Mouse (Mus musculus): ENCODE data around the gene Usp32.

Gene Usp32

DNA sequence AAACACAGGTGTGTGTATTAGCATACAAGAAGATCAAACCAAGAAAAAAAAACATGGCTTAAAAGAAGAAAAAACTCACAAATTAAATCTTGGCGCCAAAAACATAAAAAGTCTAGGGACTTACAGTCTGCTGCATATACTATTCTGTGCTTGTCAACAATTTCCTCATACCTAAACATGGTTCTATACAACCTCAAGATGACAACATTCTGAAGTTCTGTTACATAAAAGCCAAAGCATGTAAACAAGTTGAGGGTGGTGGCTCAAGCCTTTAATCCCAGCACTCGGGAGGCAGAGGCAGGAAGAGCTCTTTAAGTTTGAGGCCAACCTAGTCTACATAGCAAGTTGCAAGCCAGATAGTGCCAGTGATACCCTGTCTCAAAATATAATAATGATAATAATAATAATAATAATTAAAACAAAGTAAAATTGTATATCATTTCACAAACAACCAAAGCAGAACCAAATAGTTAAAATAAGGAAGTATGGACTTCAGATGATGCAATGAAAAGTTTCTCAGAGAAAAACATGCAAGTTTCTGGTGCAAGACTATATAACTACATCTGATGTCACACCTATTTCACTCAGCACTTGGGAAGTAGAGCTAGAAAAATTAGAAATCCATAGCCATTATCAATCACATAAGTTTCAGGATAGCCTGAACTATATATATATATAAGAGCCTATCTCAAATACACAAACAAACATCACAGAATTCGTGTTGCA is 16.5 kb downstream of the Usp32 start:
- DNase-seq (ENCODE audit: low spot score) = no peak

DNA sequence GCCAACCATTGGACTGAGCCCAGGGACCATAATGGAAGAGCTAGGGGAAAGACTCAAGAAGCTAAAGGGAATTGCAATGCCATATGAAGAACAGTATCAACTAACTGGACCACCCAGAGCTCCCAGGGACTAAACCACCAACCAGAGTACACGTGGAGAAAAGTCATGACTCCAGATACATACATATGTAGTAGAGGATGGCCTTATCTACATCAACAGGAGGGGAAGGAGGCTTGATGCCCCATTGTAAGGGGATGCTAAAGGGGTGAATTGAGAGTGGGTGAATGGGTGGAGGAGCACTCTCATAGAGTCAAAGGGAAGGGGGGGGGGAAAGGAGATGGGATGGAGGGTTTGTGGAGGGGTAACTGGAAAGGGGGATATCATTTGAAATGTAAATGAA is 17.9 kb downstream of the Usp32 start:
- DNase-seq (ENCODE audit: low spot score) = no peak

DNA sequence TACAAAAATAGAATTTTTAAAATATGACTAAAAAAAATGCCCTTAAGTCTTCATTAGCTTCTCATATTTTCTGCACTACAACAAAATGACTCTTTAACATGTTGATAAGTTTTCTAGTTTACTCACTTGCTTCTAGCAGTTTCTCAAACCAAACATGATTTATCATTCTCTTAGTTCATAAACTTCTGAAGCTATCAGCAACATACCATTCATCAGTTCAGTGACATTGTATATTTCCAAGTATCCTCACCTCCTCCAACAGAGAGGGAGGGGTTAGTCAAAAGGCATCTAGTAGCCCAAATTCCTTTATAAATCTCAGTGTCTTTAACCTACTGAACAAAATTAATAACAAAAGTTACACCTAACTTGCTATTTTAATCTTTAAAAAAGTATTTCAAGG is 22.8 kb downstream of the Usp32 start:
- no peak for DNase-seq (ENCODE audit: low spot score)

DNA sequence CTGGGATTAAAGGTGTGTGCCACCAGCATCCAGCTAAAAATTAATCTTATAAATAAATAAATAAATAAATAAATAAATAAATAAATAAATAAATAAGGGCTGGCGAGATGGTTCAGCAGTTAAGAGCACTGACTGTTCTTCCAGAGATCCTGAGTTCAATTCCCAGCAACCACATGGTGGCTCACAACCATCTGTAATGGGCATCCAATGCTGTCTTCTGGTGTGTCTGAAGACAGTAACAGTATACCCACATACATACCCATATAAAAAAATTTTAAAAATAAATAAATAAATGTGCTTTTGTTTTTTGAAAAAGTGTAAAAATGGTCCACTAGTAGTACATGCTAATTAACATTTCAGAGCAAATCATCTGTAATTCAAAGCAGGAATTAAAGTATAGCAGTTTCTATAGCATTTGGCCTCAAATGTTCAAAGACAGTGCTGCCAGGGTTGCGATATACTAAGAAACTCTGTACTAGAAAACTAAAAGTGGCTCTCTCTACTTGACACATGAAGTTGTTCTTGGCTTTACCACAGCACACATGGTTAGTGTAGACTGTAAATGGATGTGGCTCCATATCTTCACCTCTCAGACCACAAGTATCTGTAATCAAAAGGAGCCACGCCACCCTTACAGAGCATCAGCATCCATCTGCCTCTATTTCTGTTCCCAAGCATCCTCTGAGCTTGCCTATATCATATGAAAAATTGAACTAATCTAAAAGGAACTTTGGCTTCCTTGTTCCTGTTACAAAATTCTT is 23.7 kb downstream of the Usp32 start:
- DNase-seq (ENCODE audit: low spot score) = no peak

DNA sequence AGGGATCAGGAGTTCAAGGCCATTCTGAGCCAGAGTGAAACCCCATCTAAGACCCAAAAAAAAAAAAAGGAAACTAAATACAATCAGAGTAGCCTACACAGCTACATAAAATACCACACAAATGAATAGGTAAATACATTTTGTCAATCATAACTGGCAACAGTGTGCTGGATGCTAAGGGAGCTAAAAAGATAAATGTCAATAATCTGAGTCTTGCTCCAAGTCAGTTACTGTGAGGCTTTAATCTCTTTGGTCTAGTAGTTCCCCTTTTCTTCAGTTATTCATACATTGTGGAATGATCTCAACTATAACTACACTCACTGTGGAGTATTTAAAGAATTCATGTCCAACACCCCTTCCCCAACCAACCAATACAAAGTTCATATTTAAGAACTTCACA is 30.0 kb downstream of the Usp32 start:
- no peak for DNase-seq (ENCODE audit: low spot score)

DNA sequence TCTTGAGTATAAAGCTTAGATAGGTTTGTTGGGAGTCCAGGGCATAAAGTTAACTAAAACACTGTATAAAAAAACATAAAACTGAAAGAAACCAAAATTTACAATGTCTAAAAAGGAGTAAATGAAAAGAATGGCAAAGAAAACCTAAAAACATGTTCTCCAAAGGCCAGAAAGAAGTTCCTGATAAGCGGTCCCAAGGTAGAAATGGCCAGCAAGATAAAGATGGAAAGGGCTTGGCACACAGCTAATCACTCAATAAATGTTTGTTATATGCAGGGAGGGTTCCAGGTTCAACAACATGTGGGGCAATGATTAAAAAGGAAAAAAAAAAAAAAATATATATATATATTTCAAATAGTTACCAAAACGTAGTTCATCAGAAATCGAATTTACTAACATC is 32.7 kb downstream of the Usp32 start:
- no peak for DNase-seq (ENCODE audit: low spot score)

DNA sequence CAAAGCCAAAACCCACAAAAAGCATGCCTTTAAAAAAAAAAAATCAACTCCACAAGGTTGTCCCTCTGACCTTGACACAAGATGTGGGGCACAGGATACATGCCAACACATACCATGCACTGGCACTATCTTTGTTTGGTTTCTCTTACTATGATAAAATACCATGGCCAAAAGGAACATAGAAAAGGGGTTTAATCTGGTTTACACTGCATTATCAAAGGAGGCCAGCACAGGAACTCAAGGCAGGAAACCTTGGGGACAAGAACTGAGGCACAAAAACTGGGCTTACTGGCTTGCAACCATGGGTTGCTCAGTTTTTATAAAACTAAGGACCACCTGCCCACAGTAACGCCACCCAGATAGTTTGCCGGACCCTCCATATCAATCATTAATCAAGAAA is 34.1 kb downstream of the Usp32 start:
- no peak for DNase-seq (ENCODE audit: low spot score)

DNA sequence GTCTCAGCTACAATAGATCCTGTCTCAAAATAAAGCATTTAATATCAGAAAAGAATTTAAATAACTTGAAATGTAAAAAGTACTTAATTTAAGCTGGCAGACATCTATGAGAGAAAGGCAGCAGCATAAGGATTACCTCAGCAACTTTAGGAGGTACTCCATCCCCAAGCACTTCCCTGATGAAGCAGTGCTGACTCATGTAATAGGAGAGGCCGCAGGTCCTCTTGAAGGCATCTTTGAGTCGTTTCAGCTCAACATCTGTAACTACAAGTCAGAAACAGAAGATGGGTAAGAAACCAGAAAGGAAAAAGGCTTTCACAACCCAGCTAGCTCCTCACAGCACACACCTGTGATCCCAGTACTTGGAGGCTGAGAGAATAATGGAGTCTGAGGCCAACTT is 36.2 kb downstream of the Usp32 start:
- DNase-seq (ENCODE audit: low spot score) = no peak

DNA sequence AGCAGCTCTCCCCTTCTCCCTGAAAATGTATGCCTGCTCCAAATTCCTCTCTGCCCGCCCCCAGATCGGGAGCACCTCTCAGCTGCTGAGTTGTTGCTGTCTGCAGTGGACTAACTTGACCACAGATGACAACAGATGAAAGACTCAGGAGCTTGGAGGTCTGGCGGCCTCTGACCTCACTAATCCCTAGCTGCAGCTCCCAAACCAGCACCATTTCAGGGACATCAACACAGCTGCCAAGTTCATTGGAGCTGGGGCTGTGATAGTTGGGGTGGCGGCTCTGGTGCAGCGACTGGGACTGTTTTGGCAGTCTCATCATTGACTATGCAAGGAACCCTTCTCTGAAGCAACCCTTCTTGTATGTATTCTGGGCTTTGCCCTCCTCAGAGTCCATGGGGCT is 44.8 kb downstream of the Usp32 start:
- no peak for DNase-seq (ENCODE audit: low spot score)

DNA sequence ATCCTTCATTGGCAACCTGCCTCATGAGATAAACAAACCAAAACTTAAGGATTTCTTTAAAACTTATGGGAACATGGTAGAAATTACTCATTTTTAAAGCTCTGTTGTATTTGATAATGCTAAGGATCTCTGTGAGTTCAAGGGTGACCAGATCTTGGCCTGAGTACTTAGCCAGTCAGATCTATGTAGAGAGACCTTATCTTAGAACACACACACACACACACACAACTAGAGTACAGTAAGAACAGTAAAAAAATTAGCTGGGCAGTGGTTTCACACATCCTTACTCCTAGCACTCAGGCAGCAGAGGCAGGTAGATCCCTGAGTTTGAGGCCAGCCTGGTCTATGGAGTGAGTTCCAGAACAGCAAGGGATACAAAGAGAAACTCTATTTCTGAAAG is 53.7 kb downstream of the Usp32 start:
- DNase-seq (ENCODE audit: low spot score) = no peak

DNA sequence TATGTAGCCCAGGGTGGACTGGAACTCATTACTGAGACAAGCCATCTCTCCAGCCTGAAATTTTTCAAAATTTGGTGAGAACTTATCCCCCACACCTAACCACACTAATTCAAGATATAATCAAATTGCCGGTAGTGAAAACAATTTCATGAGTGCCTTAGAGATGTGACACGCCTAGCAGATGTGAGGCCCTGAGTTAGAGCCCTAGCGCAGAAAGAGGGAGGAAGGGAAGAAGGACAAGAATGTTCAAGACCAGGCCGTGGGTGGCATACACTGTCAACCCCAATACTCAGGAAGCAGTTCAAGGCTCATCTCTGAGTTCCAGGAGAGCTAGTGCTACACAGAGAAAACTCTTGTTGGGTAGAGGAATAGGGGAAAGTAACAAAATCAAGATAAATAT is 72.1 kb downstream of the Usp32 start:
- DNase-seq (ENCODE audit: low spot score) = no peak

DNA sequence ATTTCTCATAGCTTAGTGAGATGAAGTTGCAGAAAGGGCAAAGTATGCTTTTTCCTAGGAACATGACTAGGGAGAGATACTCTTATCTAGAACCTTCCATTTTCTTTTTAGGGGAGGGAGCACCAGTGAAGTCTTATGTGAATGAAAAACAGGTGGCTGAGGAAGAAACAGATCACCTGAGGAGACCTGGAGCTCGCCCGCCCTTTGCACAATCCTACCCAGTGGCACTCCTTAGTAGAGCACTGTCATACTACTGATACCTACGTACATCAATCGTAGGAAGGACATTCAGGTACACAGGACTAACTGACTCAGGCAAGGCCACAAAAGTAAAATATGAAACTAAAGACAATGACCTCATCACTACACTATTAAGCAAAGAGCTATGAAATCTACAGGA is 81.4 kb downstream of the Usp32 start:
- DNase-seq (ENCODE audit: low spot score) = no peak

DNA sequence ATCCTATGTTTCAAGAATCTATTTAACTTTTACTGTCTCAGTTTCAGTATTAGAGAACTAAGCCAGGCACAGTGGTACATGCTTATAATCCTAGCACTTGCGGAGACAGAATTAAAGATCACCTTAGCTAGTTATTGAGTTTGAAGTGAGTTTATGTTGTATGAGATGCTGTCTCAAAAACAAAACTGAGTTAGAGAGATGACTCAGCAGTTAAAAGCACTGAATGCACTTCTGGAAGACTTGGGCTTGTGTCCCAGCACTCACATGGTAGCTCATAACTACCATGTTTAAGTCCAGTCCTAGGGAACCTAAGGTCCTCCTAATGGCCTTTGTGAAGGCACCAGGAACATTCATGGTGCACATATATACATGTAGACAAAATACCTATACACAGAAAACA is 82.4 kb downstream of the Usp32 start:
- no peak for DNase-seq (ENCODE audit: low spot score)

DNA sequence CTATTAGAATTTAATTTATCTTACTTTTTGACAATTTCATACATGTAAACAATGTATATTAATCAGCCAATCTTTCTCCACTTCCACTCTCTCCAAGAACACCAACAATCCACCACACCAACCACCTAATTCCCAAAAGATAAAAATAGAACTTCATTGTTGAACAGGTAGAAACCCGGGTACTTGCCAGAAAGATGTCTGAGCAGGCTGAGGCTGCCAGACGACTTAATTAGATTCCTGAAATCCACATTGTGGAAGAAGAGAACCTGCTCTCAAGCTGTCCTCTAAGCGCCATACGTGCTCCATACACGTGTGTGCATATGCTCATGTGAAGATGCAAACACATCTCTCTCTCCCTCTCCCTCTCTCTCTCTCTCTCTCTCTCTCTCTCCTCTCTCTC is 83.1 kb downstream of the Usp32 start:
- no peak for DNase-seq (ENCODE audit: low spot score)

DNA sequence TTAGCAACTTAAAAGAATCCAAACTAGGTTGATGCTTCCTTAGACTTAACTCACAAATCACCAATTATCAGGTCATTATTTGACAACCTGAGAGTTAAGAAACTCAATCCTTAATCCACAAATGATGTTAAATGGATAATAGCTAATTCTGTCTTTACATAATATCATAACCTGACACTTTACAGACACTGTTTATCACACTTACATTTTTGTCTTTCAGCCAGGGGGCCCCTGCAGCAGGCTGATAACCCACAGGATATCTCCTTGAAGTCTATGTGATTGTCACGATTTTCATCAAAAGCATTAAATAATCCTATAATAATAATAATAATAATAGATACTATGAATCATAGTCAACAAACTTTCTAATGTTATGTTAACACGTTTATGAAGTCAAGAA is 84.4 kb downstream of the Usp32 start:
- no peak for DNase-seq (ENCODE audit: low spot score)

DNA sequence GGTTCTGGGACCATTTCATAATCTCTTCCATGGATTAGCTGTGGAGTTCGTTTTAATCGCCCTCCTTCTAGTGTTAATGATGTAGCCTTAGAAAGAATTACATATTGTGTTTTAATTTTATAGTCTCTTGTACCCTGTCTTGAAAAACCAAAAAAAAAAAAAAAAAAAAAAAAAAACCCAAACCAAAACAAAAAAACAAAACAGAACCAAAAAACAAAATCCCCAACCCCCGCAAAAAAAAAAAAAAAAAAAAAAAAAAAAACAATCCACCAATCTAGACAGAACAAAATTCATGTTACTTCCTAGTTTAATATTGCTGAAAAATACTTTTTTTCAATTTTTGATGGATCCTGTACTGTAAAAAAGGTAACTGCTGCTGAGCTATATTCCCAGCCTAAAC is 100.7 kb downstream of the Usp32 start:
- no peak for DNase-seq (ENCODE audit: low spot score)

DNA sequence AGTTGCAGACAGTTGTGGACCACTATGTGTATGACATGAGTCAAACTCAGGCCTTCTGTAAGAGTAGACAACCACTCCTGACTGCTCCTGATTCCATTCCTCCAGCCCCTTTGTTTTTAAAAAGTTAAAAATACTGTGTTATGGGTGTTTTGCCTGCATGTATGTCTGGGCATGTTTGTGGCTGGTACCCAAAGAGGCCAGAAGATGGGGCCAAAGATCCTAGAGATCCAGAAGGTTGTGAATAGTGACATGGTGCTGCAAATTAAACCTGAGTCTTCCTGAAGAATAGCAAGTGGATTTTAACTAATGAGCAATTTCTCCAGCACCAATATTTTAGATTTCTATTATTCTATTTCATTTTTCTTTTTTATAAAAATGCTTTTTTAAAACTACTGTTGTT is 126.8 kb downstream of the Usp32 start:
- no peak for DNase-seq (ENCODE audit: low spot score)

DNA sequence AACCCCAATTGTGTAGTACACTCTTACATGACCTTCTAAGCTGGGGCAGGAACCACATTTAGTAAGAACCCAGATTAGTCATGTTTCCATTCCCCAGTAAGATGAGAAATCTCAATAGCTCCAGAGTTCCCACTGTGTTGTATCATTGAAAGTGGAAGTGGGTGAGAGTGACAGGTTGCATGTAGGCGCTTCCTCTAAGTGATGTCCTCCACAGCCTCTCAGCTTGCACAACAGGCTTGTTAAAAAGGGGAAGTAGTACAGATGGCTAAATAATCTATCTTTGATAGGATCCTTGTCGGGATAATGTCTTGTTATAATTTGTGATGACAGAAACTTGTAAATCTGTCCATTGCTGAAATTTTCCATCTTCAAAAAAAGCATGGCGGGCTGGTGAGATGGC is 136.4 kb downstream of the Usp32 start:
- no peak for DNase-seq (ENCODE audit: low spot score)

DNA sequence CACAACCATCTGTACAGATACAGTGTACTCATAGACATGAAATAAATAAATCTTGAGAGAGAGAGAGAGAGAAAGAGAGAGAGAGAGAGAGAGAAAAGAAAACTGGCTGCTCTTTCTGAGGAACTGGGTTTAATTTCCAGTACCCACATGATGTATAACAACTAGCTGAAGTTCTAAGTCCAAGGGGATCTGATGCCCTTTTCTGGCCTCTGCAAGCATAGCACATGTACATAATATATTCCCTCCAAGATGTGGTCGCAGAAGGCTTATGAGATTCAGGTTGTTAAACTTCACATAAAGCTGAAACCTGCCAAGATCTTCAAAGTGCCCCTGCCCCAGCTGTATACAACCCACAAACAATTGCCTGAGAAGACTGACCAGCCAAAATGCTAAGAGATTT is 144.7 kb downstream of the Usp32 start:
- no peak for DNase-seq (ENCODE audit: low spot score)

DNA sequence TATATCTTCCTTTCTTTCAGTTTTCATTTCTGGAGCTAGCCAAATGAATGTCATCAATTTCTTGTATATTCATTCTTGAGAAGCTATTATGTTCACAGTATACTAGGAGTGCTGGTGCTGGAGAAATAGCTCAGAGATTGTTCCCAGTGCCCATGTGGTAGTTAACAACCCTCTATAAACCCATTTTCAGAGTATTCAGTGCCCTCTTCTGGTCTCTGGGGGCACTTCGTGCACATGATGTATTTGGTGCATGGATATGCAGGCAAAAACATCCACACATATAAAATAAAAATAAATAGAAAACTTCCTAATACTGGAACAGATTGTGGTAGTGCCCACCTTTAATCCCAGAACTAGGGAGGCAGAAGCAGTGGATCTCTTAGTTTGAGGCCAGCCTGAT is 147.0 kb downstream of the Usp32 start:
- DNase-seq (ENCODE audit: low spot score) = no peak

DNA sequence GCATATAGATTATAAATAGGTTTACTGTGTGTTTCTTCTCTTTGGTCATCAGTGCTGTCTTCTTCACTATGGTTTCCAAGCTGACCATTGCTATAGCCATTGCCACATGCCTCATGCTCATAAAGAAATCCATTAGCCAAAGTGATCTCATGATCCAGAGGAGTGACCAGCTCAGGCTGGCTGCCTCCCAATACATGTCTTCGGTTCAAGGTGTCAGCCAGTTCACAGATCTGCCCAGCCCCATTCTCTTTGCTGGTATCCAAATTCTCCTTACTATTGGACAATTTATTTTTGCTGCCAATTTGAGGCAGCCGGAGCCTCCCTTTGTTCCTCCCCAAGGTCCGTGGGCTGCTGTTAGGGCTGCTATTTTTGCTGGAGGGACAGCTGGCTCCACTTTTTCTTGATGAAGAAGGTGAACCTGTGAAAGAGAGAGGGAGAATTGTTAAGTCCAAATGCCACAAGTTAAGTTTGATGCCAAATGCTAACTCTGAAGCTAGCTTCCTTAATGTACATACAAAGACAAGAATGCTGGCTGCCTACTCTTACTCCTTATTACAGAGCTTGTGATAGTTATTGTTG is 151.5 kb downstream of the Usp32 start:
- DNase-seq (ENCODE audit: low spot score) = no peak

DNA sequence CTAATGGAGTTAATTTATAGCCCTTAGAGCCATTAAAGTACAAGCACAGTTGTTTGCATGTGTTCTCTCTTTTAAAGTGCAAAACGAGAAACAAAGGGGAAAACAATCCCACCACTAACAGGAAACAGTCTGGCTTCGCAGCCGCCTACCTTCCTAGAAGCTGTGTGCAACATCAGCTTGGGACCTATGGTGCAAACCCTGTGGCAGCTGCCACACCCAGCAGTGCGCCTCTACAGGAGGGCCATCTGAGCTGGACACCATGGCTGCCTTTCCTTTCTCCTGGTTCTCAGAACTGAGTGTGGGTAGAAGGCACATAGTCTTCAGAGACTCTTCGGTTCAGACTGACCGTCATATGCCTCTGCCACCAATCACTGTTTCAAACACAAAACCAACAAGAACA is 154.5 kb downstream of the Usp32 start:
- no peak for DNase-seq (ENCODE audit: low spot score)

DNA sequence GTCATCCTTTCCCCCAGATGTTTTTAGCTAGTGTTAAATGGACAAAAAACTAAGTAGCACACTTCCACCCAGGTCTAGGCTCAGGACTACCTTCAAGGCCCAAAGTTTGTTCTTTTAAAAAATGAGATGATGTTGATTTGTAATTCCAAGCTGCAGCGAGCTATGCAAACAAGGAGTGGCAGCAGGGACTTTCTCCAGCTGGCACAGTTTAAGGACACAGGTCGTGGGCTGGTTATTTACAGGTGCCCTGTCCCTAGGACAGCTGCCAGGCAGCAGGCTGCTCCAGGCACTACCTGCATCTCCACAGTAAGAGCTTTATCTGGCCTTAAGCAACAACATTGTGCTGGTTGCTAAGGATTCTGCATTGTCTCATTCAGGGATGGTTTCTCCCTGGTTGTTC is 159.3 kb downstream of the Usp32 start:
- DNase-seq (ENCODE audit: low spot score) = no peak

DNA sequence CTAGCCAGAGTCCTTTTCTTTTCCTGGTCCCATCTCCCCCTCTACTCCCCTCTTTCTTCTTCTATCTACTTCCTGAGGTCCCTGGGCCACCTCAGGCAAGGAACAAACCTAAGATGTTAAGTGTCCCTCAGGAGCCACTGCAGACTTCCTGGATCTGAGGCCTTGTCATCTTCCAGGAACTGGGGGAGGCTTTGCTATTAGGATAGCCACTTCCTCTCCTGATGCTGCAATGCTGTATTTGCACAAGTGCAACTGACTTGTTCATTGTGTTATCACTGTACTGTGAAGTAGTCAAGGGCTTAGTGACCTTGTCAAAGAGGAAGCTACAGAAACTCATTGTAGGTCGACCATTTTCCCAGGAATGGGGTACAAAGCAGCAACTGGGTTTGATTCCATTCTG is 160.6 kb downstream of the Usp32 start:
- no peak for DNase-seq (ENCODE audit: low spot score)

Measured in urinary bladder, postnatal 10 days (tissue).